Mouse (Mus musculus): ENCODE measurements around the gene Tcf3. TPM values are rescaled to one million over a fixed set of nuclear protein-coding genes. Genes with fewer than 3 reads are reported as not detected.

Gene Tcf3
- polyA plus RNA-seq, 1 experiment from 2014 or later, result 63.7 TPM

GRCm38 (mm10) chr10:80403044-80403692 lies 30.3 kb downstream of the Tcf3 start:
- H3K4me2 ChIP-seq (ENCODE audit: low read length), result no peak overlapping the region
- peaks cover 16% of the 10 kb centered on the region for H3K36me3 ChIP-seq (ENCODE audit: control insufficient read depth, insufficient read depth)
- WGBS, result 97% methylated on average over 4 of the region's 4 CpGs
- no peak overlapping the region for H3K9ac ChIP-seq (replicated peaks; ENCODE audit: low read depth, low read length)
- no peaks in the 10 kb centered on the region for H3K9me3 ChIP-seq (ENCODE audit: control insufficient read depth, low read length)
- no peak overlapping the region for H3K4me3 ChIP-seq (replicated peaks; ENCODE audit: low read length)
- no peaks in the 10 kb centered on the region for H3K27me3 ChIP-seq (replicated peaks; ENCODE audit: control insufficient read depth, insufficient read depth, low read length)
- peaks cover 28% of the 10 kb centered on the region for H3K4me1 ChIP-seq (replicated peaks; ENCODE audit: control insufficient read depth, insufficient read depth, low read length)
- no peak for ATAC-seq
- H3K27ac ChIP-seq (ENCODE audit: low read length), result no peak overlapping the region

GRCm38 (mm10) chr10:80400704-80401161 lies 32.7 kb downstream of the Tcf3 start:
- H3K4me1 ChIP-seq (replicated peaks; ENCODE audit: control insufficient read depth, insufficient read depth, low read length), result peaks cover 33% of the 10 kb centered on the region
- no peaks in the 10 kb centered on the region for H3K9me3 ChIP-seq (ENCODE audit: control insufficient read depth, low read length)
- no peak overlapping the region for H3K4me2 ChIP-seq (ENCODE audit: low read length)
- H3K4me3 ChIP-seq (replicated peaks; ENCODE audit: low read length), result no peak overlapping the region
- H3K36me3 ChIP-seq (ENCODE audit: control insufficient read depth, insufficient read depth), result peaks cover 16% of the 10 kb centered on the region
- no peaks in the 10 kb centered on the region for H3K27me3 ChIP-seq (replicated peaks; ENCODE audit: control insufficient read depth, insufficient read depth, low read length)
- no peak overlapping the region for H3K27ac ChIP-seq (ENCODE audit: low read length)
- no peak for ATAC-seq
- no peak overlapping the region for H3K9ac ChIP-seq (replicated peaks; ENCODE audit: low read depth, low read length)
- 84% methylated on average over 4 of the region's 4 CpGs for WGBS

- WGBS, result 9% methylated on average over 17 of the region's 17 CpGs
- peak overlapping the region; percentile 71 for H3K4me3 ChIP-seq (replicated peaks; ENCODE audit: low read length)
- peaks cover 27% of the 10 kb centered on the region for H3K4me1 ChIP-seq (replicated peaks; ENCODE audit: control insufficient read depth, insufficient read depth, low read length)
- peak overlapping the region; percentile 57 for H3K9ac ChIP-seq (replicated peaks; ENCODE audit: low read depth, low read length)
- ATAC-seq, result no peak
- H3K36me3 ChIP-seq (ENCODE audit: control insufficient read depth, insufficient read depth), result peaks cover 21% of the 10 kb centered on the region
- no peaks in the 10 kb centered on the region for H3K27me3 ChIP-seq (replicated peaks; ENCODE audit: control insufficient read depth, insufficient read depth, low read length)
- peak overlapping the region; percentile 89 for H3K27ac ChIP-seq (ENCODE audit: low read length)
- H3K9me3 ChIP-seq (ENCODE audit: control insufficient read depth, low read length), result no peaks in the 10 kb centered on the region
- H3K4me2 ChIP-seq (ENCODE audit: low read length), result peak overlapping the region; percentile 74
Measured at GRCm38 (mm10) chr10:80399973-80400703, 33.3 kb downstream of the Tcf3 start.

- Histone ChIP-seq H3K36me3 (ENCODE audit: control insufficient read depth, insufficient read depth) (peaks cover 26% of the 10 kb centered on the region), H3K4me2 (ENCODE audit: low read length) (peak within 1 kb of the TSS; percentile 96), H3K27me3 (replicated peaks; ENCODE audit: control insufficient read depth, insufficient read depth, low read length) (no peaks in the 10 kb centered on the region), H3K9me3 (ENCODE audit: control insufficient read depth, low read length) (no peaks in the 10 kb centered on the region), H3K4me3 (replicated peaks; ENCODE audit: low read length) (peak within 1 kb of the TSS; percentile 71), H3K9ac (replicated peaks; ENCODE audit: low read depth, low read length) (peak within 1 kb of the TSS; percentile 89), H3K4me1 (replicated peaks; ENCODE audit: control insufficient read depth, insufficient read depth, low read length) (peaks cover 23% of the 10 kb centered on the region), H3K27ac (ENCODE audit: low read length) (peak within 1 kb of the TSS; percentile 99)
- ATAC-seq, result peak; percentile 97
- under 1% methylated on average over 81 of the region's 82 CpGs for WGBS
Measured at GRCm38 (mm10) chr10:80399191-80399972, 34.1 kb downstream of the Tcf3 start, which contains the start of gene Mbd3. Gene Mbd3 (minus strand): TSS chr10:80399550.

GRCm38 (mm10) chr10:80398719-80399190 lies 34.7 kb downstream of the Tcf3 start:
- Histone ChIP-seq H3K27ac (ENCODE audit: low read length) (peak overlapping the region; percentile 99), H3K9me3 (ENCODE audit: control insufficient read depth, low read length) (no peaks in the 10 kb centered on the region), H3K9ac (replicated peaks; ENCODE audit: low read depth, low read length) (peak overlapping the region; percentile 89), H3K27me3 (replicated peaks; ENCODE audit: control insufficient read depth, insufficient read depth, low read length) (no peaks in the 10 kb centered on the region), H3K4me1 (replicated peaks; ENCODE audit: control insufficient read depth, insufficient read depth, low read length) (peaks cover 23% of the 10 kb centered on the region), H3K4me3 (replicated peaks; ENCODE audit: low read length) (peak overlapping the region; percentile 71), H3K4me2 (ENCODE audit: low read length) (peak overlapping the region; percentile 96), H3K36me3 (ENCODE audit: control insufficient read depth, insufficient read depth) (peaks cover 31% of the 10 kb centered on the region)
- ATAC-seq, result peak; percentile 77
- under 1% methylated on average over 59 of the region's 59 CpGs for WGBS

- H3K9ac ChIP-seq (replicated peaks; ENCODE audit: low read depth, low read length), result peak overlapping the region; percentile 89
- 0% methylated on average over 1 of the region's 1 CpGs for WGBS
- H3K36me3 ChIP-seq (ENCODE audit: control insufficient read depth, insufficient read depth), result peaks cover 30% of the 10 kb centered on the region
- peak overlapping the region; percentile 71 for H3K4me3 ChIP-seq (replicated peaks; ENCODE audit: low read length)
- H3K27me3 ChIP-seq (replicated peaks; ENCODE audit: control insufficient read depth, insufficient read depth, low read length), result no peaks in the 10 kb centered on the region
- H3K4me1 ChIP-seq (replicated peaks; ENCODE audit: control insufficient read depth, insufficient read depth, low read length), result peaks cover 23% of the 10 kb centered on the region
- H3K9me3 ChIP-seq (ENCODE audit: control insufficient read depth, low read length), result no peaks in the 10 kb centered on the region
- peak overlapping the region; percentile 96 for H3K4me2 ChIP-seq (ENCODE audit: low read length)
- peak overlapping the region; percentile 99 for H3K27ac ChIP-seq (ENCODE audit: low read length)
- no peak for ATAC-seq
Measured at GRCm38 (mm10) chr10:80398174-80398535, 35.3 kb downstream of the Tcf3 start.

- Histone ChIP-seq H3K4me3 (replicated peaks; ENCODE audit: low read length) (peak overlapping the region; percentile 71), H3K27ac (ENCODE audit: low read length) (peak overlapping the region; percentile 99), H3K4me1 (replicated peaks; ENCODE audit: control insufficient read depth, insufficient read depth, low read length) (peaks cover 23% of the 10 kb centered on the region), H3K4me2 (ENCODE audit: low read length) (peak overlapping the region; percentile 96), H3K27me3 (replicated peaks; ENCODE audit: control insufficient read depth, insufficient read depth, low read length) (no peaks in the 10 kb centered on the region), H3K36me3 (ENCODE audit: control insufficient read depth, insufficient read depth) (peaks cover 32% of the 10 kb centered on the region), H3K9me3 (ENCODE audit: control insufficient read depth, low read length) (no peaks in the 10 kb centered on the region), H3K9ac (replicated peaks; ENCODE audit: low read depth, low read length) (peak overlapping the region; percentile 89)
- ATAC-seq, result no peak
- WGBS, result 38% methylated on average over 8 of the region's 8 CpGs
Measured at GRCm38 (mm10) chr10:80397524-80398173, 35.8 kb downstream of the Tcf3 start.

GRCm38 (mm10) chr10:80396822-80397523 lies 36.5 kb downstream of the Tcf3 start:
- 86% methylated on average over 11 of the region's 11 CpGs for WGBS
- peak overlapping the region; percentile 71 for H3K4me3 ChIP-seq (replicated peaks; ENCODE audit: low read length)

More at GRCm38 (mm10) chr10:80396822-80397523, 36.5 kb downstream of the Tcf3 start:
- H3K4me1 ChIP-seq (replicated peaks; ENCODE audit: control insufficient read depth, insufficient read depth, low read length), result peaks cover 23% of the 10 kb centered on the region
- no peak for ATAC-seq
- H3K9me3 ChIP-seq (ENCODE audit: control insufficient read depth, low read length), result no peaks in the 10 kb centered on the region
- peak overlapping the region; percentile 89 for H3K9ac ChIP-seq (replicated peaks; ENCODE audit: low read depth, low read length)
- H3K27me3 ChIP-seq (replicated peaks; ENCODE audit: control insufficient read depth, insufficient read depth, low read length), result no peaks in the 10 kb centered on the region
- peaks cover 34% of the 10 kb centered on the region for H3K36me3 ChIP-seq (ENCODE audit: control insufficient read depth, insufficient read depth)
- peak overlapping the region; percentile 96 for H3K4me2 ChIP-seq (ENCODE audit: low read length)
- 0 out of 2 replicates have a peak overlapping the region, but pooled peaks have one; percentile 3 for H3K27ac ChIP-seq (ENCODE audit: low read length)

Measured in forebrain, embryonic 16.5 days (tissue).